Mouse (Mus musculus) cerebellum, adult 2 months (tissue): ENCODE measurements around the gene C1qtnf4.

Source experiments
- CTCF ChIP-seq: fragments of 200-500 bp; IDR thresholded peaks from 2 replicates; pipeline ENCODE4 v1.5.1; 2011; ENCODE audit warnings: low read depth, mild to moderate bottlenecking, control low read depth, low read length, moderate library complexity, borderline replicate concordance; ENCODE audit not compliant: insufficient read depth
- POLR2A ChIP-seq: fragments of 200-500 bp; IDR thresholded peaks from 2 replicates; pipeline ENCODE4 v1.6.1; 2011; ENCODE audit warnings: low read length, control low read depth, borderline replicate concordance; ENCODE audit not compliant: insufficient read depth

DNA sequence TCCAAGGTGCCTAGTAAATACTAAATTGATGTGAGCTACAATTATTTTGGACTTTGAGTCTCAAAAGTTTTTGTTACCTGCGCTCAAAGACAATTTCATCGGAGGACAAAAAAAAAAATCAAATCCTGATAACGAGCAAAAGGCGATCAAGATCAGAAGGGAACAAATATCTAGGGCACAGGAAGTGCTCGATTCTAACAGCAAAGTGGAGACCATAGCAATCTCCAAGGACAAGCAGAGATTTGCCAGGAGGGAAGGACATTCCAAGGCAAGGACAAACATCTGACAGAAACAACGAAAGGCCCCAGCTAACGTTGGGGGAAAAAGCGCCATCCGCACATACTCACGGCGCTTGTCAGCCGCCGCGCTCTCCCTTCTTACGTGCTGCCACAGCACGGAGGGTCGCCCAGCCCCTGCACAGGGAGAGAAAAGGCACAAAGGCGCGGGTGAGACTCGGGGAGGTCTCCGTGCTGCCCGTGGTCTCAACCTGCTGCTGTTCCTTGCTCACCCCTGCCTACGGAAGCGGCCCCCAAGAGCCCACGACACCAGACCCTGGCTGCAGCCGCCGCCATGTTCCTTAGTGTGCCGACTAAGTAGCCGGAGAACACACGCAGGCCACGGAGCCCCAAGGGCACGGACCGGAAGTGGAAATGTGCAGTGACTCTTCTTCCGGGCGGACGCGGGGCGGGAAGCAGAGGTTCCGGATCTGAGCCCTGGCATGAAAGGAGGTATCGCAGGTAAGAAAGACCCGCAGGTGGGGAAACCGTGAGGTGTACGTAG lies 18.6 kb downstream of the C1qtnf4 start, which contains the start of the genes Kbtbd4 and Ndufs3:
- no peak for TF ChIP-seq CTCF
- TF ChIP-seq POLR2A: peak; percentile 90
